Mouse (Mus musculus) CH12.LX (cell line): ENCODE measurements around the gene Polr2a. TPM values are rescaled to one million over a fixed set of nuclear protein-coding genes. Genes with fewer than 3 reads are reported as not detected.
"Not testable (repeated sequence)": the region's sequence is repeated elsewhere in the genome, so short reads cannot be mapped to it uniquely, and the experiment has no call there.

Experiments
- DNase-seq: peaks from one replicate; pipeline ENCODE4 v3.0.0-alpha.2; 2013; ENCODE audit errors: extremely low read depth
- H3K27ac ChIP-seq: 2 replicates; pipeline ENCODE4 v1.5.1; 2012; ENCODE audit warnings: low read depth, mild to moderate bottlenecking, control low read depth, moderate library complexity; ENCODE audit not compliant: insufficient read depth
- H3K27me3 ChIP-seq: replicated peaks from 2 replicates; pipeline ENCODE3; 2012; ENCODE audit warnings: inconsistent platforms
- H3K36me3 ChIP-seq, 2 experiments: replicated peaks in 1 of 2; 2 replicates each; pipeline versions ENCODE3 to v1.6.1; 2012; ENCODE audit warnings: inconsistent platforms in 1 of 2, low read length in 1 of 2, mild to moderate bottlenecking in 1 of 2, mixed read lengths in 1 of 2, moderate library complexity in 1 of 2; ENCODE audit not compliant: control insufficient read depth in 1 of 2, insufficient read depth in 1 of 2
- H3K4me1 ChIP-seq, 2 experiments: 2 replicates each; pipeline ENCODE4 v1.6.1; 2012; ENCODE audit warnings: inconsistent platforms in 1 of 2, moderate library complexity in 1 of 2; ENCODE audit not compliant: insufficient read depth in 2 of 2, control insufficient read depth in 1 of 2
- H3K4me2 ChIP-seq: 2 replicates; pipeline ENCODE4 v1.6.1; 2012; ENCODE audit warnings: low read depth, mild to moderate bottlenecking, control low read depth; ENCODE audit not compliant: poor library complexity, insufficient read depth, severe bottlenecking
- H3K4me3 ChIP-seq, 3 experiments: fragments of 150-350 bp in 1 of 3; sonication (generic) in 1 of 3; replicated peaks in 1 of 3; 2 replicates each; pipeline versions ENCODE3 to v1.5.1; 2011 to 2012; ENCODE audit warnings: low read depth in 2 of 3, low read length in 2 of 3, mild to moderate bottlenecking in 2 of 3, moderate library complexity in 2 of 3, control low read depth in 1 of 3, improper control_type of control experiment in 1 of 3, inconsistent platforms in 1 of 3, mixed read lengths in 1 of 3; ENCODE audit not compliant: poor library complexity in 1 of 3
- H3K79me2 ChIP-seq: replicated peaks from 2 replicates; pipeline ENCODE4 v1.6.1; 2012; ENCODE audit warnings: mild to moderate bottlenecking, moderate library complexity; ENCODE audit not compliant: control insufficient read depth, poor library complexity, insufficient read depth, severe bottlenecking; ENCODE audit errors: extremely low read depth
- H3K9ac ChIP-seq: 2 replicates; pipeline ENCODE4 v1.6.1; 2012; ENCODE audit warnings: low read depth, mild to moderate bottlenecking, control low read depth, moderate library complexity; ENCODE audit not compliant: insufficient read depth
- H3K9me3 ChIP-seq: replicated peaks from 2 replicates; pipeline ENCODE3; 2012; ENCODE audit warnings: low read length, inconsistent platforms, mixed read lengths
- CHD1 ChIP-seq: IDR thresholded peaks from 2 replicates; pipeline ENCODE4 v1.6.1; 2012; ENCODE audit warnings: low read depth, low read length, improper control_type of control experiment, inconsistent platforms
- CHD2 ChIP-seq: IDR thresholded peaks from 2 replicates; pipeline ENCODE4 v1.6.1; 2011; ENCODE audit warnings: low read length, improper control_type of control experiment
- EP300 ChIP-seq: IDR thresholded peaks from 2 replicates; pipeline ENCODE4 v1.6.1; 2011; ENCODE audit warnings: low read length, improper control_type of control experiment
- ETS1 ChIP-seq: conservative IDR thresholded peaks from 2 replicates; pipeline ENCODE4 v1.6.1; 2012; ENCODE audit warnings: low read depth, mild to moderate bottlenecking, inconsistent platforms, low read length, improper control_type of control experiment, moderate library complexity
- GABPA ChIP-seq: IDR thresholded peaks from 2 replicates; pipeline ENCODE4 v1.6.1; 2012; ENCODE audit warnings: low read depth, low read length, improper control_type of control experiment, inconsistent platforms; ENCODE audit not compliant: insufficient replicate concordance
- JUND ChIP-seq: conservative IDR thresholded peaks from 2 replicates; pipeline ENCODE4 v1.6.1; 2011; ENCODE audit warnings: low read depth, low read length, improper control_type of control experiment
- NELFE ChIP-seq: IDR thresholded peaks from 2 replicates; pipeline ENCODE4 v1.6.1; 2011; ENCODE audit warnings: low read depth, low read length, improper control_type of control experiment
- RAD21 ChIP-seq: IDR thresholded peaks from 2 replicates; pipeline ENCODE4 v1.6.1; 2011; ENCODE audit warnings: low read depth, mild to moderate bottlenecking, low read length, improper control_type of control experiment, moderate library complexity
- TBP ChIP-seq: conservative IDR thresholded peaks from 2 replicates; pipeline ENCODE4 v1.6.1; 2011; ENCODE audit warnings: low read depth, low read length, improper control_type of control experiment
- UBTF ChIP-seq: IDR thresholded peaks from 2 replicates; pipeline ENCODE4 v1.6.1; 2012; ENCODE audit warnings: low read depth, mild to moderate bottlenecking, inconsistent platforms, low read length, improper control_type of control experiment, moderate library complexity
- dilution Hi-C: fragments of 300-500 bp; cut with MboI; formaldehyde crosslinking; loops from 2 replicates; pipeline ENCODE4 v1.14.3; 2020; ENCODE audit warnings: low sequenced_read_pairs; ENCODE audit not compliant: extremely low pct_unique_long_range_greater_than_20kb, extremely low pct_ligation_motif_present
- in situ Hi-C: fragments of 300-500 bp; cut with MboI; formaldehyde crosslinking; loops from 3 replicates; pipeline ENCODE4 v1.14.3; 2019; ENCODE audit warnings: low sequenced_read_pairs, low pct_ligation_motif_present, low pct_unique_long_range_greater_than_20kb, mixed read lengths
- polyA plus RNA-seq: library from polyadenylated mRNA; unstranded; fragments of >175 nt; gene quantifications from 2 replicates; pipeline ENCODE4 v1.2.1, GENCODE M21; 2012; ENCODE audit warnings: low read depth; ENCODE audit not compliant: insufficient read length
- total RNA-seq, 2 experiments: library from RNA; depleted of rRNA; stranded (reverse); fragments of 300-350 nt in 1 of 2; fragments of >200 nt in 1 of 2; gene quantifications; 2 replicates each; pipeline ENCODE4 v1.2.3; 2012 to 2014

Gene Polr2a
- total and polyA plus RNA-seq, 3 experiments: 14.8 to 162 (median 45.0) TPM

GRCm38 (mm10) chr11:69703814-69704612 is 54.4 kb downstream of the Polr2a start:
- in situ Hi-C loops: no loop called here
- dilution Hi-C loops: no loop called here
- no peak for DNase-seq
- Histone ChIP-seq H3K79me2 (no peaks in the 10 kb centered on the region), H3K36me3 (no peaks in the 10 kb centered on the region), H3K9ac (no peak overlapping the region), H3K27me3 (peaks cover 5% of the 10 kb centered on the region), H3K4me2 (no peak overlapping the region), H3K27ac (no peak overlapping the region), H3K4me3 (no peak overlapping the region), H3K4me1 (peaks cover 0 to 7% of the 10 kb centered on the region in 2 experiments; a peak in 2 of 4 replicates), H3K9me3 (no peaks in the 10 kb centered on the region)
- TF ChIP-seq ETS1 (no peak), NELFE (no peak), RAD21 (no peak), UBTF (no peak)

DNA sequence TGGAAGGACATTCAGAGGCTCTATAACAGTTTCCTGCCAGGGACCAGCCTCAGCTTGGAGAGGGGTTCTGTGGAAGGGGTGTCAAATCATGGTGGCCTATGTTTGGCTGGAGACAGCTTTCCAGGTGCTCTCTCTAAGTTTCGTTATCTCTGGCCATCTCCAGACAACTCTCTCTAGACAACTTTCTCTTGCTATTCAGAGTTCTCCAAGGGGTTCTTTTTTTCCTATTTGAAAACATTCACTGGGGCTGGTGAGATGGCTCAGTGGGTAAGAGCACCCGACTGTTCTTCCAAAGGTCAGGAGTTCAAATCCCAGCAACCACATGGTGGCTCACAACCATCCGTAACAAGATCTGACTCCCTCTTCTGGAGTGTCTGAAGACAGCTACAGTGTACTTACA is 55.1 kb downstream of the Polr2a start:
- peak; percentile 66; the same call in 1 of the 2 replicates for TF ChIP-seq TBP
- H3K4me3 ChIP-seq, H3K27me3 ChIP-seq, dilution Hi-C loops, H3K36me3 ChIP-seq, H3K4me1 ChIP-seq, H3K4me2 ChIP-seq, in situ Hi-C loops, H3K9me3 ChIP-seq, H3K79me2 ChIP-seq, H3K27ac ChIP-seq, H3K9ac ChIP-seq, DNase-seq: not testable (repeated sequence)

DNA sequence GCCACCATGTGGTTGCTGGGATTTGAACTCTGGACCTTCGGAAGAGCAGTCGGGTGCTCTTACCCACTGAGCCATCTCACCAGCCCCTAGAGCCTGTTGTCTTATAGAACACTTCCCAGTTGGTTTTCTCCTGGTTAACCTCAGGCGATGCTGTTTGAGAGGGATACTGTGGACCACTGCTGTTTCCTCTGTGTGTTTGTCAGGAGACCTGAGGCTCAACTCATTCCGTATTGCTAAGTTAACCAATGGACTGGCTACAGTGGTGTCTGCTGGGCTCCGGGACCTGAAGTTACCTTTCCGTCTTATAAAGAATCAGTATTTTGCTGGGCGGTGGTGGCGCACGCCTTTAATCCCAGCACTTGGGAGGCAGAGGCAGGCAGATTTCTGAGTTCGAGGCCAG is 55.6 kb downstream of the Polr2a start:
- H3K4me2 ChIP-seq, H3K4me3 ChIP-seq, H3K9me3 ChIP-seq, in situ Hi-C loops, H3K36me3 ChIP-seq, H3K27me3 ChIP-seq, H3K9ac ChIP-seq, dilution Hi-C loops, H3K79me2 ChIP-seq, DNase-seq, H3K27ac ChIP-seq, H3K4me1 ChIP-seq: not testable (repeated sequence)

- in situ Hi-C loops (no loop called here), dilution Hi-C loops (no loop called here)
- Histone ChIP-seq H3K4me1 (no peaks in the 10 kb centered on the region; a peak in 1 of 4 replicates), H3K4me3 (no peak overlapping the region), H3K9me3 (peaks cover 5% of the 10 kb centered on the region), H3K4me2 (no peak overlapping the region), H3K9ac (no peak overlapping the region), H3K27me3 (peaks cover 5% of the 10 kb centered on the region), H3K79me2 (no peaks in the 10 kb centered on the region), H3K27ac (no peak overlapping the region), H3K36me3 (no peaks in the 10 kb centered on the region)
- no peak for TF ChIP-seq GABPA
- TF ChIP-seq CHD1: no peak
- no peak for TF ChIP-seq EP300
- no peak for TF ChIP-seq JUND
- TF ChIP-seq CHD2: no peak
- DNase-seq: no peak
Observed at GRCm38 (mm10) chr11:69699595-69699994, 58.8 kb downstream of the Polr2a start.
